Mouse (Mus musculus) C3H10T1/2 (cell line): ENCODE measurements around the gene Il33. TPM values are rescaled to one million over a fixed set of nuclear protein-coding genes. Genes with fewer than 3 reads are reported as not detected.

Source experiments
- polyA plus RNA-seq, 2 experiments: library from polyadenylated mRNA; unstranded; fragments of >200 nt; fragmentation: generic; extraction: Trizol; gene quantifications; one replicate each; pipeline ENCODE4 v1.2.1; 2012; ENCODE audit warnings: missing spikeins in 2 of 2

Il33 gene
- polyA plus RNA-seq, result under 1 TPM; 0.12 to 0.18 TPM

DNA sequence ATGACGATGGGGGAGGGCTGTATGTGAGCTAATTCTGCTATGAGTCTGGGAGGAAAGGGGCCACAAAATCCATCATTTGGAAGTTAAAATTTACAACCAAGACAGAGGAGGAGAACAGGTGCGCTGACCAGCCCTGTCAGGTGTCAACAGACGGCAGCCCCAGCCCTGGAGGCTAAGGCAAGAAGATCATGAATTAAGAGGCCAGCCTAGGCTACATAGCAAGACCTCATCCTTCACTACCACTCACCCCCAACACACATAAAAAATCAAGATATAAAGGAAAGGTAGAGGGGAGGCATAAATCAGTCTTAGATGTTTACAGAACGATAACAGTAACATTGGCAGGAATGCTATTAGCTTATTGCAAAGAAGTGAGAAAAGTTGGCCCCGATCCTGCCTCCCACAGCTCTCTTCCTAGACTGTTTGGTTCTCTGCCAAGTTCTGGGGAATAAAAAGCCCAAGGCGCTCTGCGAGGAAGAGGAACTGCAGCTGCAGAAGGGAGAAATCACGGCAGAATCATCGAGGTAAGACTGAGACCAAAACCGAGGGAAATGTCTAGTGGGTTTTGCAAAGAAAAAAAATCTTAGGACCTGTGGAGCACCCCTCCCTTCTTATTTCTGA is at the start of gene Il33:
Il33 (plus strand) TSS at position 477 of the 621 bp plus-strand sequence.

DNA sequence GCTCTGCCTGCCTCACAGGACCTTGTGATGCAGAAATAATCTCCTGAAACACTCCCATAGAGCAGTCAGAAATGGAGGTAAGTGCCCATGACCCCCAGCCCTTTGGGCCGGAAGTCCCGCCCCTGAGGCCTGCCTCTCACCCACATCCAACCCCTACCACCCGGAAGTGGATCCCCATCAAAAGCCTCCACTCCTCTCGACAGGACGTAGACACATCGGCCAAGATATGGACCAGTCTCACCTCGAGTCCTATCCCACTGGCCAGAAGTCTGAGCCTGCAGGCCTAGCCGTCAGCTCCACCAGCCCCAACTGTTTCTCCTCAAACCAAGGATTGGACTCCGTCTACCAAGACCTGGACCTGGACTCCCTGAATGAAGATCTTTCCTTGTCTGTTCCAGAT is 78.7 kb downstream of the Il33 start, which contains the start of gene Trpd52l3:
Trpd52l3 (plus strand) TSS at position 170 of the 400 bp plus-strand sequence.

Other genes with a start within 250 kb of the Il33 start
- gene Mlana, start 227.3 kb upstream of the Il33 start, polyA plus RNA-seq, result under 1 TPM in 1 of 2 experiments, not detected in 1; 0.04 TPM
- 1 to 10 TPM in 1 of 2 experiments, under 1 TPM in 1; 0.36 to 3.3 TPM for gene 9930021J03Rik, start 119.1 kb upstream of the Il33 start, polyA plus RNA-seq
- gene Ranbp6, start 112.1 kb upstream of the Il33 start, polyA plus RNA-seq, result 1 to 10 TPM in 1 of 2 experiments, under 1 TPM in 1; 0.11 to 1.2 TPM
- gene Trpd52l3, start 78.7 kb downstream of the Il33 start, polyA plus RNA-seq, result not detected
- gene Uhrf2, start 105.4 kb downstream of the Il33 start, polyA plus RNA-seq, result 10 to 100 TPM in 1 of 2 experiments, 1 to 10 TPM in 1; 2.8 to 33.3 TPM